Mouse (Mus musculus) bone marrow macrophage, adult 2 months (primary cell): Measurements from ENCODE around the gene Mark3.

Experiments used
- CTCF ChIP-seq: IDR thresholded peaks from 2 replicates; pipeline ENCODE4 v1.5.1; 2012; ENCODE audit warnings: low read depth, mild to moderate bottlenecking, low read length, moderate library complexity
- POLR2A ChIP-seq: IDR thresholded peaks from 2 replicates; pipeline ENCODE4 v1.6.1; 2012; ENCODE audit warnings: mild to moderate bottlenecking, low read depth, low read length, borderline replicate concordance

DNA sequence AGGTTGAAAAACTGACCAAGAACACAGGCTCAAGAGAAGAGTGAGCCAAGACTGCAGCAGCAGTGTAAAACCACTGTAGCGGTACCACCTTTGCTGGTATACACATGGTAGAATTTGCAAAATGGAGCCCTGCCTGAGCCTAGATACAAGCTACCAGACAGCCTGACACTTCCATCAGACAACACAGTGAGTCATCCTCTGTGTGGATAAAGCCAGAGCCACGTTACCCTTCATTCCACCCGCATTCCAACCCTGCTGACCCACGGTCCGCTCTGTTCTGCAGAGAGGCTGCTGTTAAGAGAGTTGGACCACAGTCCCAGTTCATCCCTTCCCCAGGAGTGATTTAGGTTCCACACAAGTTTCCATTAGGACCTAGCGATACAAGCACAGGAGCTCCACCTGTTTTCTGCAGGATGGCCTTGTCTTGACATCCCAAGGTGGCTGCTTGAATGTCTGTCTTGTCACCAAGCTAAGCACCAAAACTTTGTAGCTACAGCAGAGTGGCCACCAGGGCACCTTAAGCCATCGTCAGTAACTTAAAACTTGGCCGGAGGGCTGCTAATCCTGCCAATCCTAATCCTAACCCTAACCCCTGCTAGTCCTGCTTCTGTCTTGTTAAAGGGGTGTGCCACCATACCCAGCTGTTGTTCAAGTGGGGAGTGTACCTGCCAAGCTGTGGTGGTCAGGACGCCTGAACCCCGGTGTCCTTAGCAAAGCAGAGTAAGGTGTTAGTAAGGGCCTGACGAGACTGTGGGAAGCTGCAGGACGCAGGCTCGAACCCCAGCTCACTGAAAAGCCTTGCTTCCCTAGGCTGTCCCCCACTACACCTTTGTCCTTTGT is 90.9 kb downstream of the Mark3 start:
- TF ChIP-seq CTCF (no peak), POLR2A (no peak)
